Mouse (Mus musculus) embryonic facial prominence, embryonic 15.5 days (tissue): ENCODE data around the gene Maco1. TPM values are rescaled to one million over a fixed set of nuclear protein-coding genes. Genes with fewer than 3 reads are reported as not detected.

Experiments
- ATAC-seq: fragments of 200-750 bp; cut with Nextera tagmentation; 2 replicates; pipeline ENCODE4 v1.8.0; 2017; ENCODE audit warnings: low read depth, moderate TSS enrichment; ENCODE audit not compliant: insufficient number of reproducible peaks, low FRiP score, low TSS enrichment
- H3K27ac ChIP-seq: fragments of 300-500 bp; sonication (generic); replicated peaks from 2 replicates; pipeline ENCODE4 v1.5.1; 2015; ENCODE audit warnings: mild to moderate bottlenecking, inconsistent platforms
- H3K27me3 ChIP-seq: fragments of 300-500 bp; sonication (generic); 2 replicates; pipeline ENCODE4 v1.6.1; 2015; ENCODE audit warnings: inconsistent platforms
- H3K36me3 ChIP-seq: fragments of 300-500 bp; sonication (generic); 2 replicates; pipeline ENCODE4 v1.6.1; 2015; ENCODE audit warnings: mild to moderate bottlenecking, inconsistent platforms
- H3K4me1 ChIP-seq: fragments of 300-500 bp; sonication (generic); 2 replicates; pipeline ENCODE4 v1.6.1; 2015; ENCODE audit warnings: inconsistent platforms
- H3K4me2 ChIP-seq: fragments of 300-500 bp; sonication (generic); replicated peaks from 2 replicates; pipeline ENCODE4 v1.6.1; 2015; ENCODE audit warnings: mild to moderate bottlenecking, inconsistent platforms
- H3K4me3 ChIP-seq: fragments of 300-500 bp; sonication (generic); replicated peaks from 2 replicates; pipeline ENCODE4 v1.5.1; 2015; ENCODE audit warnings: mild to moderate bottlenecking, inconsistent platforms
- H3K9ac ChIP-seq: fragments of 300-500 bp; sonication (generic); 2 replicates; pipeline ENCODE4 v1.6.1; 2015; ENCODE audit warnings: inconsistent platforms
- H3K9me3 ChIP-seq: fragments of 300-500 bp; sonication (generic); replicated peaks from 2 replicates; pipeline ENCODE4 v1.6.1; 2016; ENCODE audit warnings: inconsistent platforms
- WGBS: fragments of 180-500 bp; shearing (Covaris S2); methylation state at CpG from one replicate; pipeline ENCODE4 v1.1.7; 2015; 5-methylcytosine and 5-hydroxymethylcytosine counted together
- polyA plus RNA-seq: library from polyadenylated mRNA; unstranded; fragments of >200 nt; fragmentation: Nextera tagmentation; extraction: Ambion mirVana; gene quantifications from 2 replicates; pipeline ENCODE4 v1.2.1, GENCODE M21; 2015

The Maco1 gene
- polyA plus RNA-seq, result 45.3 and 47.0 TPM in 2 replicates

GRCm38 (mm10) chr4:134853259-134853636 lies at the start of gene Maco1:
Gene Maco1, minus strand, starts transcription at chr4:134853345.
- Histone ChIP-seq H3K36me3 (no peaks in the 10 kb centered on the region), H3K4me1 (peaks cover 33% of the 10 kb centered on the region), H3K27ac (peak within 1 kb of the TSS; percentile 96), H3K27me3 (no peaks in the 10 kb centered on the region), H3K4me3 (peak within 1 kb of the TSS; percentile 99), H3K4me2 (peak within 1 kb of the TSS; percentile 64), H3K9ac (peak within 1 kb of the TSS; percentile 81), H3K9me3 (no peaks in the 10 kb centered on the region)
- ATAC-seq, result peak; percentile 97
- WGBS, result under 1% methylated on average over 38 of the region's 38 CpGs

DNA sequence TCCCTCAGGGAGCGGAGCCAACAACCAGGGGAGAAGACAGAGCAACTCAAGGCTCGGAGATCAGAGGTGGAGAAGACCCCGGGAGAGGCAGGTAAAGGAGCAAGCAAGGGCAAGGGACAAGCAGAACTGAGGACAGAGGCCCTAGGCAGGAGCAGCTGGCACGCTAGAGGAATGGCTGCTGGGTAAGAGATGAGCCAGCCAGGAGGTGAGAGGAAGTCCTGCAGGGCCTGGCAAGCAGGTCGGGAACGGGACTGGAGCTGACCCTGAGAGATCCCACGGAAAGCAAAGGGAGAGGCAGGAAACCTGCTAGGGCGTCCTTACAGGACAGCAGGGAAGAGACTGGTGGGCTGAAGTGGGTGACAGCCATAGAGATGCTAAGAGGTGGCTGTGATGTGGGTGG lies 48.0 kb upstream of the Maco1 start:
- Histone ChIP-seq H3K27me3 (no peaks in the 10 kb centered on the region), H3K9ac (no peak overlapping the region), H3K36me3 (peaks cover 97% of the 10 kb centered on the region), H3K27ac (no peak overlapping the region), H3K4me2 (no peak overlapping the region), H3K4me1 (no peaks in the 10 kb centered on the region), H3K9me3 (no peaks in the 10 kb centered on the region), H3K4me3 (no peak overlapping the region)
- WGBS, result 87% methylated on average over 8 of the region's 8 CpGs
- ATAC-seq, result no peak

- no peak overlapping the region for H3K27ac ChIP-seq
- no peak overlapping the region for H3K9ac ChIP-seq
- H3K4me1 ChIP-seq, result no peaks in the 10 kb centered on the region
- 90% methylated on average over 6 of the region's 6 CpGs for WGBS
- ATAC-seq, result peak; percentile 60; the same call in 1 of the 2 replicates
- no peaks in the 10 kb centered on the region for H3K9me3 ChIP-seq
- no peak overlapping the region for H3K4me3 ChIP-seq
- H3K27me3 ChIP-seq, result no peaks in the 10 kb centered on the region
- H3K36me3 ChIP-seq, result peaks cover 76% of the 10 kb centered on the region
- H3K4me2 ChIP-seq, result no peak overlapping the region
These were observed 44.1 kb upstream of the Maco1 start for GRCm38 (mm10) chr4:134897256-134897655.

- H3K36me3 ChIP-seq, result peaks cover 27% of the 10 kb centered on the region
- ATAC-seq, result no peak
- no peak overlapping the region for H3K4me2 ChIP-seq
- WGBS, result 79% methylated on average over 6 of the region's 6 CpGs
- H3K27ac ChIP-seq, result no peak overlapping the region
- no peak overlapping the region for H3K4me3 ChIP-seq
- no peaks in the 10 kb centered on the region for H3K27me3 ChIP-seq
- H3K9me3 ChIP-seq, result no peaks in the 10 kb centered on the region
- H3K9ac ChIP-seq, result no peak overlapping the region
- H3K4me1 ChIP-seq, result no peaks in the 10 kb centered on the region
These were observed 39.0 kb upstream of the Maco1 start for GRCm38 (mm10) chr4:134892096-134892495.

- peaks cover 7% of the 10 kb centered on the region for H3K4me1 ChIP-seq
- no peak overlapping the region for H3K27ac ChIP-seq
- WGBS, result 93% methylated on average over 4 of the region's 4 CpGs
- no peak overlapping the region for H3K9ac ChIP-seq
- no peaks in the 10 kb centered on the region for H3K9me3 ChIP-seq
- no peaks in the 10 kb centered on the region for H3K27me3 ChIP-seq
- H3K4me2 ChIP-seq, result no peak overlapping the region
- H3K36me3 ChIP-seq, result no peaks in the 10 kb centered on the region
- ATAC-seq, result no peak
- no peak overlapping the region for H3K4me3 ChIP-seq
These were observed 31.2 kb upstream of the Maco1 start for GRCm38 (mm10) chr4:134884364-134884763.

DNA sequence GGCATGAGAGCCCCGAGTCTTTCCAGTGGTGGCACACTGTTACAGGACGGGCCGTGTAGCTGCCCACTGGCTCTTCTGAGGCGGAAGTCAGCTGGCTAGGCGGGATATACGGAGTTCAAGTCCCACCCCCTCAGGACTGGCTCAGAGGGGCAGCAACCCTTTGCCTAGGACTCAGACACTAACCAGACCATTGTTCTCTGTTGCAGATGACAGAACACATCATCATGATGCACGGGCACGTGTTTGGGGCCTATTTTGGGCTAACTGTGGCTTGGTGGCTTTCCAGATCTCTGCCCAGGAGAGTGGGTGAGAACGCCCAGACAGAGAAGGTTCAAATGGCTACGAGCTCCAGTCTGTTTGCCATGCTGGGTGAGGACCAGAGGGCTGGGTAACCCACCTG lies 30.7 kb upstream of the Maco1 start:
- H3K27ac ChIP-seq, result no peak overlapping the region
- WGBS, result 80% methylated on average over 10 of the region's 10 CpGs
- no peaks in the 10 kb centered on the region for H3K27me3 ChIP-seq

GRCm38 (mm10) chr4:134883266-134883665 lies 30.1 kb upstream of the Maco1 start:
- H3K36me3 ChIP-seq, result no peaks in the 10 kb centered on the region
- H3K27ac ChIP-seq, result no peak overlapping the region
- H3K4me3 ChIP-seq, result no peak overlapping the region
- no peaks in the 10 kb centered on the region for H3K27me3 ChIP-seq
- ATAC-seq, result no peak
- H3K9me3 ChIP-seq, result no peaks in the 10 kb centered on the region
- WGBS, result 32% methylated on average over 7 of the region's 7 CpGs
- H3K4me2 ChIP-seq, result no peak overlapping the region
- peaks cover 9% of the 10 kb centered on the region for H3K4me1 ChIP-seq
- H3K9ac ChIP-seq, result no peak overlapping the region

More for the DNA sequence above, 30.7 kb upstream of the Maco1 start:
- no peaks in the 10 kb centered on the region for H3K36me3 ChIP-seq
- no peak overlapping the region for H3K9ac ChIP-seq
- H3K4me3 ChIP-seq, result no peak overlapping the region
- ATAC-seq, result no peak
- H3K4me2 ChIP-seq, result no peak overlapping the region
- H3K9me3 ChIP-seq, result no peaks in the 10 kb centered on the region
- peaks cover 9% of the 10 kb centered on the region for H3K4me1 ChIP-seq

DNA sequence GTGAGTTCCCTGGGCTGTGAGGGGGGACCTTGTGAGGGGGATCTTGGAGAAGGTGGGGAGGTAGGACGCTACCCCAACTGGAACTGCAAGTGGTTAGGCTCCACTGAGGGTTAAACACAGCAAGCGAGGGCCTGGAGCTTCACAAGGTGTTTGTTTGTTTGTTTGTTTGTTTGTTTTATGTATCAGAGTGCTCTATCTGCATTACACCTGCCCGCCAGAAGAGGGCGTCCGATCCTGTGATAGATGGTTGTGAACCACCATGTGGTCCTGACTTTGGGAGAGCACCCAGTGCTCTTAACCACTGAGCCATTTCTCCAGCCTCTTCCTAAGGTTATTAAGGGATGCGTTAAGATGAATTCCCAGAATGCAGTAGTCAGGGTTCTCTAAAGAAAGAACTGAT lies 26.9 kb upstream of the Maco1 start:
- H3K27me3 ChIP-seq, result no peaks in the 10 kb centered on the region
- no peaks in the 10 kb centered on the region for H3K36me3 ChIP-seq
- H3K27ac ChIP-seq, result no peak overlapping the region
- ATAC-seq, result no peak
- H3K9ac ChIP-seq, result no peak overlapping the region
- H3K9me3 ChIP-seq, result no peaks in the 10 kb centered on the region
- peak overlapping the region; percentile 67 for H3K4me2 ChIP-seq
- WGBS, result 38% methylated on average over 6 of the region's 6 CpGs
- peak overlapping the region; percentile 38; the same call in 1 of the 2 replicates for H3K4me3 ChIP-seq
- peaks cover 9% of the 10 kb centered on the region for H3K4me1 ChIP-seq

- peak overlapping the region; percentile 67 for H3K4me2 ChIP-seq
- no peaks in the 10 kb centered on the region for H3K9me3 ChIP-seq
- H3K9ac ChIP-seq, result no peak overlapping the region
- H3K27ac ChIP-seq, result no peak overlapping the region
- H3K4me3 ChIP-seq, result peak overlapping the region; percentile 38
- H3K36me3 ChIP-seq, result no peaks in the 10 kb centered on the region
- ATAC-seq, result no peak
- H3K4me1 ChIP-seq, result peaks cover 9% of the 10 kb centered on the region
- H3K27me3 ChIP-seq, result no peaks in the 10 kb centered on the region
- 3% methylated on average over 17 of the region's 17 CpGs for WGBS
These were observed 26.4 kb upstream of the Maco1 start for GRCm38 (mm10) chr4:134879410-134879981.

- no peak overlapping the region for H3K4me3 ChIP-seq
- no peak for ATAC-seq
- no peak overlapping the region for H3K27ac ChIP-seq
- H3K4me1 ChIP-seq, result peaks cover 9% of the 10 kb centered on the region
- H3K9ac ChIP-seq, result no peak overlapping the region
- no peaks in the 10 kb centered on the region for H3K9me3 ChIP-seq
- WGBS, result 71% methylated on average over 9 of the region's 9 CpGs
- no peaks in the 10 kb centered on the region for H3K27me3 ChIP-seq
- H3K4me2 ChIP-seq, result no peak overlapping the region
- no peaks in the 10 kb centered on the region for H3K36me3 ChIP-seq
These were observed 23.0 kb upstream of the Maco1 start for GRCm38 (mm10) chr4:134876171-134876570.

DNA sequence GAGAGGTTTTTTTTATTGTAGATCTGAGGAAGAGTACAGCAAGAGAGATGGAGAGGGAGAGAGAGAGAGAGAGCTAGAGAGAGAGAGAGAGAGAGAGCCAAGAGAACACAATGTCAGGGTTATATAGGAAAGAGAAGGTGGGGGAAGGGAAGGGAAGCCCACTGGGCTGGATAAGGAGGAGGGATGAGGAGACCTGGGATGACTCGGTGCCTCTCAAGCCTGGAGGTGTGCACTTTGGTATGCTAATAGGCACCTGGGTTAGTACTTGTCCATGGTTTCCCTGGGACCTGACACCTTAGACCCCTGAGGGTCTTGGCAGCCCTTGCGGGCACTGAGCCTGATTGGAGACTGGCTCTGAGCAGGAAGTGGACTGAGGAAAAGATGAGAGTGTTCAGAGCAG lies 18.8 kb upstream of the Maco1 start:
- Histone ChIP-seq H3K27me3 (peaks cover 17% of the 10 kb centered on the region), H3K4me2 (no peak overlapping the region), H3K9me3 (no peaks in the 10 kb centered on the region), H3K36me3 (no peaks in the 10 kb centered on the region), H3K4me3 (no peak overlapping the region), H3K9ac (no peak overlapping the region), H3K27ac (no peak overlapping the region), H3K4me1 (peaks cover 13% of the 10 kb centered on the region)
- ATAC-seq, result no peak; the same call in 1 of the 2 replicates
- WGBS, result 42% methylated on average over 2 of the region's 2 CpGs

DNA sequence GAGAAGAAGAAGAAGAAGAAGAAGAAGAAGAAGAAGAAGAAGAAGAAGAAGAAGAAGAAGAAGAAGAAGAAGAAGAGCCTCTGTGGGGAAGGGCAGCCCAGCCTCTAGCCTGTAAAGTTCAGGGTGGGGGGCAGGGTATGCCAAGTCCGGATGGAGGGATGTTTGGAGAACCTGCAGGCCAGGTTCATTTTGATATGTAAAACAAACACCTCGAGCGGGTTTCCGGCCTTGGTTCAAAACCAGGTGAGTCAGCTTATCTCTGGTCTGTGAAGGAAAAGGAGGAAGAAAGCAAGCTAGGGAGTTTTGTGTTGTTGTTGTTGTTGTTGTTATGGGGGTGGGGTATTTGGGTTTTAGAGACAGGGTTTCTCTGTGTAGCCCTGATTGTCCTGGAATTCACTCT lies 18.3 kb upstream of the Maco1 start:
- Histone ChIP-seq H3K4me3 (no peak overlapping the region), H3K27ac (no peak overlapping the region), H3K36me3 (no peaks in the 10 kb centered on the region), H3K9ac (no peak overlapping the region), H3K27me3 (peaks cover 17% of the 10 kb centered on the region), H3K9me3 (no peaks in the 10 kb centered on the region), H3K4me1 (peaks cover 13% of the 10 kb centered on the region), H3K4me2 (no peak overlapping the region)
- ATAC-seq, result no peak
- 37% methylated on average over 4 of the region's 4 CpGs for WGBS
